Mouse (Mus musculus): ENCODE data around the gene Dnajc16.
"Not testable (repeated sequence)": the region's sequence is repeated elsewhere in the genome, so short reads cannot be mapped to it uniquely, and the experiment has no call there.

Gene Dnajc16

GRCm38 (mm10) chr4:141794152-141794535 is 3.4 kb upstream of the Dnajc16 start:
- DNase-seq, result peak; percentile 25

GRCm38 (mm10) chr4:141793282-141794151 is 2.8 kb upstream of the Dnajc16 start, which contains the start of gene Casp9:
Gene Casp9 (plus strand): TSS chr4:141793612.
- peak; percentile 98 for DNase-seq

GRCm38 (mm10) chr4:141792554-141793281 is 2.0 kb upstream of the Dnajc16 start:
- no peak for DNase-seq

- DNase-seq, result no peak
These were observed 1.2 kb upstream of the Dnajc16 start for GRCm38 (mm10) chr4:141791951-141792350.

- no peak for DNase-seq
These were observed 755 bp upstream of the Dnajc16 start for GRCm38 (mm10) chr4:141791486-141791885.

GRCm38 (mm10) chr4:141789564-141790218 is 1.0 kb downstream of the Dnajc16 start:
- DNase-seq, result no peak

GRCm38 (mm10) chr4:141787462-141787861 is 3.3 kb downstream of the Dnajc16 start:
- DNase-seq, result peak; percentile 75

- peak; percentile 42 for DNase-seq
These were observed 3.7 kb downstream of the Dnajc16 start for GRCm38 (mm10) chr4:141787046-141787445.

GRCm38 (mm10) chr4:141786141-141786540 is 4.6 kb downstream of the Dnajc16 start:
- DNase-seq, result no peak

- no peak for DNase-seq
These were observed 5.9 kb downstream of the Dnajc16 start for GRCm38 (mm10) chr4:141784835-141785234.

- no peak for DNase-seq
These were observed 9.3 kb downstream of the Dnajc16 start for GRCm38 (mm10) chr4:141781201-141781985.

GRCm38 (mm10) chr4:141779828-141780227 is 10.9 kb downstream of the Dnajc16 start:
- DNase-seq, result no peak

GRCm38 (mm10) chr4:141773019-141773418 is 17.7 kb downstream of the Dnajc16 start:
- not testable (repeated sequence) for DNase-seq

- no peak for DNase-seq
These were observed 18.9 kb downstream of the Dnajc16 start for GRCm38 (mm10) chr4:141771823-141772222.

- DNase-seq, result no peak
These were observed 21.1 kb downstream of the Dnajc16 start for GRCm38 (mm10) chr4:141769501-141770160.

GRCm38 (mm10) chr4:141767353-141768036 is 23.2 kb downstream of the Dnajc16 start:
- DNase-seq, result peak; percentile 70

GRCm38 (mm10) chr4:141766668-141767352 is 23.9 kb downstream of the Dnajc16 start:
- peak; percentile 35 for DNase-seq

- DNase-seq, result peak; percentile 50
These were observed 24.4 kb downstream of the Dnajc16 start for GRCm38 (mm10) chr4:141766316-141766667.

GRCm38 (mm10) chr4:141765008-141765407 is 25.7 kb downstream of the Dnajc16 start:
- DNase-seq, result no peak

GRCm38 (mm10) chr4:141763476-141763875 is 27.3 kb downstream of the Dnajc16 start:
- no peak for DNase-seq

Data from lung, postnatal 36 days (tissue).